Mouse (Mus musculus): ENCODE measurements around the gene Smg6. TPM values are rescaled to one million over a fixed set of nuclear protein-coding genes. Genes with fewer than 3 reads are reported as not detected.
A peak's percentile ranks its signal among the peaks of the same experiment; 100 is the strongest.

Gene Smg6
- polyA plus RNA-seq, 1 experiment from 2014 or later, result 18.5 TPM

- DNase-seq (ENCODE audit: low spot score) (peak; percentile 77), ATAC-seq (ENCODE audit: insufficient number of reproducible peaks, low FRiP score, low TSS enrichment, low read depth) (peak; percentile 58)
- Histone ChIP-seq H3K9ac (ENCODE audit: low read length) (peak within 1 kb of the TSS; percentile 82), H3K27me3 (ENCODE audit: control insufficient read depth, insufficient read depth, low read length) (no peaks in the 10 kb centered on the region), H3K4me1 (ENCODE audit: control insufficient read depth, insufficient read depth, low read length) (0 out of 2 replicates have a peak, but pooled peaks cover 2% of the 10 kb centered on the region), H3K4me3 (ENCODE audit: low read depth, low read length) (peak within 1 kb of the TSS; percentile 87), H3K4me2 (ENCODE audit: low read depth, severe bottlenecking) (peak within 1 kb of the TSS; percentile 94), H3K9me3 (ENCODE audit: control insufficient read depth, low read length) (no peaks in the 10 kb centered on the region), H3K27ac (replicated peaks; ENCODE audit: low read depth, low read length) (peak within 1 kb of the TSS; percentile 12; the same call in 1 of the 2 replicates), H3K36me3 (ENCODE audit: control insufficient read depth, insufficient read depth, low read length) (peaks cover 26% of the 10 kb centered on the region; the same call in 1 of the 2 replicates)
- WGBS, result under 1% methylated on average over 62 of the region's 74 CpGs
These were observed 28.5 kb upstream of the Smg6 start, which contains the start of gene Sgsm2 for GRCm38 (mm10) chr11:74896901-74897677. Gene Sgsm2 (minus strand): TSS chr11:74897060.

- Histone ChIP-seq H3K36me3 (ENCODE audit: control insufficient read depth, insufficient read depth, low read length) (peaks cover 30% of the 10 kb centered on the region; the same call in 1 of the 2 replicates), H3K9me3 (ENCODE audit: control insufficient read depth, low read length) (no peaks in the 10 kb centered on the region), H3K4me2 (ENCODE audit: low read depth, severe bottlenecking) (peak within 1 kb of the TSS; percentile 94), H3K4me3 (ENCODE audit: low read depth, low read length) (peak within 1 kb of the TSS; percentile 87), H3K4me1 (ENCODE audit: control insufficient read depth, insufficient read depth, low read length) (0 out of 2 replicates have a peak, but pooled peaks cover 2% of the 10 kb centered on the region), H3K27ac (replicated peaks; ENCODE audit: low read depth, low read length) (peak within 1 kb of the TSS; percentile 12; the same call in 1 of the 2 replicates), H3K9ac (ENCODE audit: low read length) (peak within 1 kb of the TSS; percentile 82), H3K27me3 (ENCODE audit: control insufficient read depth, insufficient read depth, low read length) (no peaks in the 10 kb centered on the region)
- peak; percentile 92 for DNase-seq (ENCODE audit: low spot score)
- WGBS, result under 1% methylated on average over 54 of the region's 54 CpGs
- ATAC-seq (ENCODE audit: insufficient number of reproducible peaks, low FRiP score, low TSS enrichment, low read depth), result peak; percentile 85
These were observed 27.7 kb upstream of the Smg6 start, which contains the start of gene Tsr1 for GRCm38 (mm10) chr11:74897678-74898516. Gene Tsr1 (plus strand): TSS chr11:74898071.

GRCm38 (mm10) chr11:74898517-74898827 is 27.2 kb upstream of the Smg6 start:
- H3K4me2 ChIP-seq (ENCODE audit: low read depth, severe bottlenecking), result peak overlapping the region; percentile 94
- 0 out of 2 replicates have a peak, but pooled peaks cover 2% of the 10 kb centered on the region for H3K4me1 ChIP-seq (ENCODE audit: control insufficient read depth, insufficient read depth, low read length)
- H3K27me3 ChIP-seq (ENCODE audit: control insufficient read depth, insufficient read depth, low read length), result no peaks in the 10 kb centered on the region
- DNase-seq (ENCODE audit: low spot score) (no peak), ATAC-seq (ENCODE audit: insufficient number of reproducible peaks, low FRiP score, low TSS enrichment, low read depth) (no peak)
- peak overlapping the region; percentile 82 for H3K9ac ChIP-seq (ENCODE audit: low read length)
- H3K27ac ChIP-seq (replicated peaks; ENCODE audit: low read depth, low read length), result no peak overlapping the region
- under 1% methylated on average over 7 of the region's 7 CpGs for WGBS
- no peaks in the 10 kb centered on the region for H3K9me3 ChIP-seq (ENCODE audit: control insufficient read depth, low read length)
- peak overlapping the region; percentile 87 for H3K4me3 ChIP-seq (ENCODE audit: low read depth, low read length)
- peaks cover 34% of the 10 kb centered on the region; the same call in 1 of the 2 replicates for H3K36me3 ChIP-seq (ENCODE audit: control insufficient read depth, insufficient read depth, low read length)

GRCm38 (mm10) chr11:74901555-74901954 is 24.1 kb upstream of the Smg6 start:
- 0 out of 2 replicates have a peak, but pooled peaks cover 2% of the 10 kb centered on the region for H3K4me1 ChIP-seq (ENCODE audit: control insufficient read depth, insufficient read depth, low read length)
- WGBS, result 92% methylated on average over 6 of the region's 6 CpGs
- ATAC-seq (ENCODE audit: insufficient number of reproducible peaks, low FRiP score, low TSS enrichment, low read depth) (no peak), DNase-seq (ENCODE audit: low spot score) (no peak)
- H3K27me3 ChIP-seq (ENCODE audit: control insufficient read depth, insufficient read depth, low read length), result no peaks in the 10 kb centered on the region
- no peak overlapping the region for H3K4me3 ChIP-seq (ENCODE audit: low read depth, low read length)
- H3K4me2 ChIP-seq (ENCODE audit: low read depth, severe bottlenecking), result no peak overlapping the region
- H3K9ac ChIP-seq (ENCODE audit: low read length), result no peak overlapping the region
- H3K27ac ChIP-seq (replicated peaks; ENCODE audit: low read depth, low read length), result no peak overlapping the region
- no peaks in the 10 kb centered on the region for H3K9me3 ChIP-seq (ENCODE audit: control insufficient read depth, low read length)
- peaks cover 46% of the 10 kb centered on the region for H3K36me3 ChIP-seq (ENCODE audit: control insufficient read depth, insufficient read depth, low read length)

- Histone ChIP-seq H3K4me3 (ENCODE audit: low read depth, low read length) (no peak overlapping the region), H3K36me3 (ENCODE audit: control insufficient read depth, insufficient read depth, low read length) (peaks cover 55% of the 10 kb centered on the region)
These were observed 23.2 kb upstream of the Smg6 start for GRCm38 (mm10) chr11:74902416-74902815.

GRCm38 (mm10) chr11:74907850-74908249 is 17.8 kb upstream of the Smg6 start:
- DNase-seq (ENCODE audit: low spot score) (no peak), ATAC-seq (ENCODE audit: insufficient number of reproducible peaks, low FRiP score, low TSS enrichment, low read depth) (no peak)
- Histone ChIP-seq H3K4me1 (ENCODE audit: control insufficient read depth, insufficient read depth, low read length) (no peaks in the 10 kb centered on the region), H3K9ac (ENCODE audit: low read length) (no peak overlapping the region), H3K4me3 (ENCODE audit: low read depth, low read length) (no peak overlapping the region), H3K36me3 (ENCODE audit: control insufficient read depth, insufficient read depth, low read length) (peaks cover 42% of the 10 kb centered on the region), H3K4me2 (ENCODE audit: low read depth, severe bottlenecking) (no peak overlapping the region), H3K27ac (replicated peaks; ENCODE audit: low read depth, low read length) (no peak overlapping the region), H3K9me3 (ENCODE audit: control insufficient read depth, low read length) (no peaks in the 10 kb centered on the region), H3K27me3 (ENCODE audit: control insufficient read depth, insufficient read depth, low read length) (no peaks in the 10 kb centered on the region)
- WGBS, result 95% methylated on average over 6 of the region's 6 CpGs

More at GRCm38 (mm10) chr11:74902416-74902815, 23.2 kb upstream of the Smg6 start:
- no peak overlapping the region for H3K27ac ChIP-seq (replicated peaks; ENCODE audit: low read depth, low read length)
- 0 out of 2 replicates have a peak, but pooled peaks cover 2% of the 10 kb centered on the region for H3K4me1 ChIP-seq (ENCODE audit: control insufficient read depth, insufficient read depth, low read length)
- no peaks in the 10 kb centered on the region for H3K9me3 ChIP-seq (ENCODE audit: control insufficient read depth, low read length)
- no peak overlapping the region for H3K4me2 ChIP-seq (ENCODE audit: low read depth, severe bottlenecking)
- H3K27me3 ChIP-seq (ENCODE audit: control insufficient read depth, insufficient read depth, low read length), result no peaks in the 10 kb centered on the region
- DNase-seq (ENCODE audit: low spot score) (no peak), ATAC-seq (ENCODE audit: insufficient number of reproducible peaks, low FRiP score, low TSS enrichment, low read depth) (no peak)
- H3K9ac ChIP-seq (ENCODE audit: low read length), result no peak overlapping the region
- WGBS, result 89% methylated on average over 5 of the region's 5 CpGs

- Histone ChIP-seq H3K4me3 (ENCODE audit: low read depth, low read length) (no peak overlapping the region), H3K27me3 (ENCODE audit: control insufficient read depth, insufficient read depth, low read length) (no peaks in the 10 kb centered on the region), H3K4me1 (ENCODE audit: control insufficient read depth, insufficient read depth, low read length) (no peaks in the 10 kb centered on the region), H3K9me3 (ENCODE audit: control insufficient read depth, low read length) (no peaks in the 10 kb centered on the region), H3K36me3 (ENCODE audit: control insufficient read depth, insufficient read depth, low read length) (peaks cover 38% of the 10 kb centered on the region), H3K9ac (ENCODE audit: low read length) (no peak overlapping the region), H3K27ac (replicated peaks; ENCODE audit: low read depth, low read length) (no peak overlapping the region), H3K4me2 (ENCODE audit: low read depth, severe bottlenecking) (no peak overlapping the region)
- no peak for ATAC-seq (ENCODE audit: insufficient number of reproducible peaks, low FRiP score, low TSS enrichment, low read depth)
- no peak for DNase-seq (ENCODE audit: low spot score)
- WGBS, result 88% methylated on average over 12 of the region's 12 CpGs
These were observed 16.8 kb upstream of the Smg6 start for GRCm38 (mm10) chr11:74908618-74909399.

Data from limb, embryonic 11.5 days (tissue).